Mouse (Mus musculus) cerebellum, adult 2 months (tissue): ENCODE measurements around the gene Rhd.

Experiments used
- CTCF ChIP-seq: fragments of 200-500 bp; IDR thresholded peaks from 2 replicates; pipeline ENCODE4 v1.5.1; 2011; ENCODE audit warnings: low read depth, mild to moderate bottlenecking, control low read depth, low read length, moderate library complexity, borderline replicate concordance; ENCODE audit not compliant: insufficient read depth
- POLR2A ChIP-seq: fragments of 200-500 bp; IDR thresholded peaks from 2 replicates; pipeline ENCODE4 v1.6.1; 2011; ENCODE audit warnings: low read length, control low read depth, borderline replicate concordance; ENCODE audit not compliant: insufficient read depth

GRCm38 (mm10) chr4:134920631-134921030 is 56.3 kb downstream of the Rhd start:
- TF ChIP-seq CTCF (no peak), POLR2A (no peak)
